Mouse (Mus musculus) heart, embryonic 11.5 days (tissue): ENCODE measurements around the gene Vamp1. TPM values are rescaled to one million over a fixed set of nuclear protein-coding genes. Genes with fewer than 3 reads are reported as not detected.

Experiments
- ATAC-seq: fragments of 200-750 bp; cut with Nextera tagmentation; replicated peaks from 2 replicates; pipeline ENCODE4 v1.8.0; 2017; ENCODE audit warnings: moderate library complexity; ENCODE audit not compliant: insufficient number of reproducible peaks, low FRiP score, low TSS enrichment
- H3K27ac ChIP-seq: fragments of 300-500 bp; sonication (generic); 2 replicates; pipeline ENCODE4 v1.5.1; 2014; ENCODE audit warnings: mild to moderate bottlenecking, low read depth, low read length
- H3K27me3 ChIP-seq: fragments of 300-500 bp; sonication (generic); 2 replicates; pipeline ENCODE4 v1.6.1; 2014; ENCODE audit warnings: mild to moderate bottlenecking, low read length, mixed read lengths; ENCODE audit not compliant: control insufficient read depth, insufficient read depth
- H3K36me3 ChIP-seq: fragments of 300-500 bp; sonication (generic); 2 replicates; pipeline ENCODE4 v1.6.1; 2014; ENCODE audit warnings: mild to moderate bottlenecking, low read length, moderate library complexity, mixed read lengths; ENCODE audit not compliant: control insufficient read depth, insufficient read depth
- H3K4me1 ChIP-seq: fragments of 300-500 bp; sonication (generic); 2 replicates; pipeline ENCODE4 v1.6.1; 2014; ENCODE audit warnings: low read length; ENCODE audit not compliant: control insufficient read depth, insufficient read depth
- H3K4me2 ChIP-seq: fragments of 300-500 bp; sonication (generic); 2 replicates; pipeline ENCODE4 v1.6.1; 2014; ENCODE audit warnings: mild to moderate bottlenecking, moderate library complexity
- H3K4me3 ChIP-seq: fragments of 300-500 bp; sonication (generic); 2 replicates; pipeline ENCODE4 v1.5.1; 2014; ENCODE audit warnings: low read depth, low read length
- H3K9ac ChIP-seq: fragments of 300-500 bp; sonication (generic); 2 replicates; pipeline ENCODE4 v1.6.1; 2014; ENCODE audit warnings: mild to moderate bottlenecking, low read depth, low read length, moderate library complexity
- H3K9me3 ChIP-seq: fragments of 300-500 bp; sonication (generic); replicated peaks from 2 replicates; pipeline ENCODE4 v1.6.1; 2016; ENCODE audit warnings: low read length; ENCODE audit not compliant: control insufficient read depth
- WGBS: fragments of 180-500 bp; shearing (Covaris S2); extraction: QIAGEN DNeasy Blood & Tissue Kit; methylation state at CpG from one replicate; pipeline ENCODE4 v1.1.7; 2014; ENCODE audit not compliant: insufficient replicate concordance; 5-methylcytosine and 5-hydroxymethylcytosine counted together
- polyA plus RNA-seq: library from polyadenylated mRNA; unstranded; fragments of >200 nt; fragmentation: Nextera tagmentation; extraction: Ambion mirVana; gene quantifications from 2 replicates; pipeline ENCODE4 v1.2.1, GENCODE M21; 2014

Gene Vamp1
- polyA plus RNA-seq, 1 experiment from 2014 or later, result 1.6 TPM

DNA sequence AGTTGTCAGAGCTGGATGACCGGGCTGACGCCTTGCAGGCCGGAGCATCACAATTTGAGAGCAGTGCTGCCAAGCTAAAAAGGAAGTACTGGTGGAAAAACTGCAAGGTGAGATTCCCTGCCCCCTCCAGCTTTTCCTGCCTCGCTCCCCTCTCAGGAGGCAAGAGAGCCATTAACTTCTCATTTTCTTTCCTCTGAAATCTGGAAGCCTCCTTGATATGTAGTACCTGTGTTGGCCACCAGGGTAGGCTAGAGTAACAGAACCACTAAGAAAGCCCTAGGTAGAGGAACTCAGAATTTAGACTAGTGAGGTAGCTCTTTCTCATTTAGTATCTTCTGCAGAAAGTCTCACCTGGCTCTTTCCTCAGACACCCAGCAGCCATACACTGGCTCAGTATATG lies 3.6 kb downstream of the Vamp1 start:
- Histone ChIP-seq H3K9me3 (no peaks in the 10 kb centered on the region), H3K27me3 (no peaks in the 10 kb centered on the region), H3K4me2 (no peak overlapping the region), H3K9ac (no peak overlapping the region), H3K36me3 (0 out of 2 replicates have a peak, but pooled peaks cover 2% of the 10 kb centered on the region), H3K27ac (no peak overlapping the region), H3K4me1 (peaks cover 3% of the 10 kb centered on the region; the same call in 1 of the 2 replicates), H3K4me3 (no peak overlapping the region)
- no peak for ATAC-seq
- WGBS, result 70% methylated on average over 4 of the region's 4 CpGs

GRCm38 (mm10) chr6:125221115-125221745 lies 5.9 kb downstream of the Vamp1 start:
- Histone ChIP-seq H3K4me2 (no peak overlapping the region), H3K9ac (no peak overlapping the region), H3K4me1 (no peaks in the 10 kb centered on the region; the same call in 1 of the 2 replicates), H3K4me3 (no peak overlapping the region), H3K27ac (no peak overlapping the region), H3K27me3 (no peaks in the 10 kb centered on the region), H3K36me3 (peaks cover 2% of the 10 kb centered on the region; the same call in 1 of the 2 replicates), H3K9me3 (no peaks in the 10 kb centered on the region)
- 87% methylated on average over 20 of the region's 20 CpGs for WGBS
- no peak for ATAC-seq

- ATAC-seq, result no peak
- H3K4me3 ChIP-seq, result no peak overlapping the region
- no peak overlapping the region for H3K4me2 ChIP-seq
Observed at GRCm38 (mm10) chr6:125222146-125222545, 6.8 kb downstream of the Vamp1 start.

GRCm38 (mm10) chr6:125222577-125222976 lies 7.2 kb downstream of the Vamp1 start:
- no peak overlapping the region for H3K4me3 ChIP-seq
- 77% methylated on average over 3 of the region's 3 CpGs for WGBS
- no peak overlapping the region for H3K9ac ChIP-seq
- no peak for ATAC-seq
- H3K36me3 ChIP-seq, result peaks cover 2% of the 10 kb centered on the region; the same call in 1 of the 2 replicates
- H3K4me2 ChIP-seq, result no peak overlapping the region
- no peaks in the 10 kb centered on the region for H3K27me3 ChIP-seq
- no peaks in the 10 kb centered on the region for H3K4me1 ChIP-seq
- no peak overlapping the region for H3K27ac ChIP-seq
- H3K9me3 ChIP-seq, result no peaks in the 10 kb centered on the region

More at GRCm38 (mm10) chr6:125222146-125222545, 6.8 kb downstream of the Vamp1 start:
- H3K27me3 ChIP-seq, result no peaks in the 10 kb centered on the region
- no peak overlapping the region for H3K9ac ChIP-seq
- H3K9me3 ChIP-seq, result no peaks in the 10 kb centered on the region
- H3K36me3 ChIP-seq, result peaks cover 2% of the 10 kb centered on the region; the same call in 1 of the 2 replicates
- no peak overlapping the region for H3K27ac ChIP-seq
- no peaks in the 10 kb centered on the region for H3K4me1 ChIP-seq
- WGBS, result 31% methylated on average over 2 of the region's 2 CpGs

GRCm38 (mm10) chr6:125225518-125226115 lies 10.3 kb downstream of the Vamp1 start:
- no peak for ATAC-seq
- Histone ChIP-seq H3K4me3 (no peak overlapping the region), H3K9ac (no peak overlapping the region), H3K4me1 (no peaks in the 10 kb centered on the region), H3K36me3 (peaks cover 2% of the 10 kb centered on the region; the same call in 1 of the 2 replicates), H3K4me2 (no peak overlapping the region), H3K27me3 (no peaks in the 10 kb centered on the region), H3K9me3 (no peaks in the 10 kb centered on the region), H3K27ac (no peak overlapping the region)
- 71% methylated on average over 5 of the region's 5 CpGs for WGBS

DNA sequence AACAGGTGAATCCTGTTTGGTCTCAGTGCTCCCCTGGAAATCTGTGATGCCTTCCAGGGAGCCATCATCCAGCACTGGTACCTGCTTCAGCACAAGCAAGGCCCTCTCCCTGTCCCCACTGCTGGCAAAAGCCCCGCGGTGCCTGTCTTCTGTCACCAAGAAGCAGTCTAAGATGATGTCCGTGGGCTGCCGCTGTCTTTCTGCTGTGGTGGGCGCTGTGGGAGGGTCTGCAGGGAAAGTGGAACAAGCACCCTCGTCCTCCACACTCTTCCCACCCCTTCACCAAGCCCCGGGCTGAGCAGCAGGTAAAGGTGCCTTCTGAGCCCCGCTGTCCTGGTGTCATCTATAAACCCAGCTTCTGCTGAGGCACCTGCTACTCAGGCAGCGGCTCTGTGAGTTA lies 15.2 kb downstream of the Vamp1 start:
- peak overlapping the region; percentile 97 for H3K4me2 ChIP-seq
- H3K9me3 ChIP-seq, result no peaks in the 10 kb centered on the region
- peak overlapping the region; percentile 64 for H3K4me3 ChIP-seq
- H3K4me1 ChIP-seq, result peaks cover 16% of the 10 kb centered on the region
- H3K9ac ChIP-seq, result 0 out of 2 replicates have a peak overlapping the region, but pooled peaks have one; percentile 28
- no peak overlapping the region for H3K27ac ChIP-seq
- ATAC-seq, result no peak
- no peaks in the 10 kb centered on the region; the same call in 1 of the 2 replicates for H3K36me3 ChIP-seq
- WGBS, result 68% methylated on average over 9 of the region's 9 CpGs
- no peaks in the 10 kb centered on the region for H3K27me3 ChIP-seq

DNA sequence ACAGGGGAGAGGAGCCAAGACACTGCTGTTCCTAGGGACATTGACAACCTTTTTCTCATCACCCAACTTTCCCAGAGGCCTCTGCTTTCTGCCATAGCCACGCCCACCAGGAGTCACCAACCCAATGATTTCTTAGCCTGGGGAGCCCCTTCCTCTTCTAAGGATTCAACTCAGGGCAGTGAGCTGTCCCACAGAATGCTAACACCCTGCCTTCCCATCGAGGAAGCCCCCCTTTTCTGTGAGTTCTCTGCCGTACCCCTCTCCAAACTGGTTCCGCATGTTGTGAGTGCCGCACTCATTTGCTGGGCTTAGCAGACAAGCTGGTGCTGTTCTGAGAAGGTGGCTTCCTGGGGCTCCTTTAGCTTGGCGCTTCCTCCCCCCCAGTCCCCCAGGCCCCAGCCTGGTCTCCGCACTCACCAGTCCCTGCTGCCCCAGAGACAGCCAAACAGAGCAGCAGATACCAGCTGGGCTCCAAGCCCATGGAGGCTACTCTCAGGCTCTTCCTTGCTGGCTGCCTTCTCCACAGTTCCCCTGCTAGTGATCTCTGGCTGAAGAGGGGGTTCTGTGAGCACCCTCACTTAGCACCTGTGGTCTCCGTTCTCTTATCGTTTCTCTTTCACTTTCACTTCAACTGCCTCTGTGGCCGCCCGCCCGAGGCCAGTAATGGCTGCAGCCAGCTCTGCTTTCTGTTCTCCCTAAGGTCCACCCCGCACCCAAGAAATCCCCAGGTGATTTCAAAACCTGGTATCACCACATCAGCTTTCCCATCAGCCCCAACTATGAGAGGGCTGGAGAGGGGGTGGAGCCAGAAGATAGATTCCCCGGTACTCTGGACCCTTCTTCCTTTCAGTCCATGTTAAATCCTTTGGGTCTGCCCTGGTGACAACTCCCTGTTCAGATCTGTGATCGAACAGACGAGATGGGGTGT lies 16.0 kb downstream of the Vamp1 start, which contains the start of gene Tapbpl:
Tapbpl (minus strand) TSS at position 744 of the 928 bp plus-strand sequence.
- peak within 1 kb of the TSS; percentile 64 for H3K4me3 ChIP-seq
- no peaks in the 10 kb centered on the region for H3K9me3 ChIP-seq
- peak within 1 kb of the TSS; percentile 92 for H3K9ac ChIP-seq
- H3K27me3 ChIP-seq, result no peaks in the 10 kb centered on the region
- peak within 1 kb of the TSS; percentile 71 for H3K27ac ChIP-seq
- no peaks in the 10 kb centered on the region for H3K36me3 ChIP-seq
- peak; percentile 21; the same call in 1 of the 2 replicates for ATAC-seq
- peak within 1 kb of the TSS; percentile 97 for H3K4me2 ChIP-seq
- WGBS, result 3% methylated on average over 16 of the region's 16 CpGs
- H3K4me1 ChIP-seq, result peaks cover 16% of the 10 kb centered on the region

DNA sequence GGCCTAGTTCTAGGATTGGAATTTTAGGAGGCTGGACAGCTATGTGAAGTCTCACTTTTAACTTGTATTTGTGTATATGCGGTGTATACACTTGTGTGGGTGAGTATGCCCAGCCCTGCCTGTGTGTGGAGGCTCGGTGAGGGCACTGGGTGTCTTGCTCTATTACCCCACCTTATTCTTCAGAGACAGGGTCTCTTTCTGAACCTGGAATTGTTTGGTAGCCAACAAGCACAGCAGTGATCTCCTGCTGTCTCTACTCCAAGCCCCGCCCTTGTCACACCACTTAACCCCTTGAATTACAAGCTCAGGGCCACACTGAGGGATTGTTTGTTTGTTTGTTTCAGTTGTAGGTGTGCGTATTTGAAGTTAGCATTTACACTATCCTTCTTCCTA lies 16.7 kb downstream of the Vamp1 start:
- H3K27ac ChIP-seq, result peak overlapping the region; percentile 71
- H3K4me3 ChIP-seq, result peak overlapping the region; percentile 64
- H3K36me3 ChIP-seq, result no peaks in the 10 kb centered on the region
- no peak for ATAC-seq
- H3K4me2 ChIP-seq, result peak overlapping the region; percentile 97
- no peaks in the 10 kb centered on the region for H3K9me3 ChIP-seq
- no peaks in the 10 kb centered on the region for H3K27me3 ChIP-seq
- peaks cover 16% of the 10 kb centered on the region for H3K4me1 ChIP-seq
- WGBS, result 46% methylated on average over 4 of the region's 4 CpGs
- peak overlapping the region; percentile 92 for H3K9ac ChIP-seq
